Mouse (Mus musculus) liver, adult 2 months (tissue): ENCODE measurements around the gene Nrgn. TPM values are rescaled to one million over a fixed set of nuclear protein-coding genes. Genes with fewer than 3 reads are reported as not detected.

ENCODE experiments used
- DNase-seq: peaks from one replicate; pipeline ENCODE4 v3.0.0-alpha.2; 2011; ENCODE audit warnings: low read depth, low spot score; ENCODE audit errors: extremely low read depth
- H3K27ac ChIP-seq: fragments of 200-500 bp; replicated peaks from 2 replicates; pipeline ENCODE4 v1.5.1; 2012; ENCODE audit warnings: low read depth, mild to moderate bottlenecking, control low read depth, inconsistent platforms, low read length; ENCODE audit not compliant: insufficient read depth
- H3K27me3 ChIP-seq: fragments of 200-500 bp; 2 replicates; pipeline ENCODE4 v1.6.1; 2012; ENCODE audit warnings: mild to moderate bottlenecking, moderate library complexity, low read length, inconsistent platforms; ENCODE audit not compliant: control insufficient read depth, insufficient read depth
- H3K36me3 ChIP-seq: fragments of 200-500 bp; 2 replicates; pipeline ENCODE4 v1.6.1; 2012; ENCODE audit warnings: low read length, inconsistent platforms; ENCODE audit not compliant: control insufficient read depth, insufficient read depth
- H3K4me1 ChIP-seq: fragments of 200-500 bp; 2 replicates; pipeline ENCODE4 v1.6.1; 2011; ENCODE audit warnings: low read length; ENCODE audit not compliant: control insufficient read depth, insufficient read depth
- H3K4me3 ChIP-seq: fragments of 200-500 bp; 2 replicates; pipeline ENCODE4 v1.5.1; 2011; ENCODE audit warnings: low read depth, mild to moderate bottlenecking, control low read depth, low read length, moderate library complexity; ENCODE audit not compliant: insufficient read depth
- H3K79me2 ChIP-seq: fragments of 200-500 bp; 2 replicates; pipeline ENCODE4 v1.6.1; 2012; ENCODE audit warnings: inconsistent platforms, mild to moderate bottlenecking, low read length, moderate library complexity; ENCODE audit not compliant: control insufficient read depth, insufficient read depth
- H3K9ac ChIP-seq: fragments of 200-500 bp; 2 replicates; pipeline ENCODE4 v1.6.1; 2012; ENCODE audit warnings: low read depth, mild to moderate bottlenecking, control low read depth, inconsistent platforms, low read length
- CTCF ChIP-seq: fragments of 200-500 bp; IDR thresholded peaks from 2 replicates; pipeline ENCODE4 v1.5.1; 2011; ENCODE audit warnings: low read depth, low read length, control low read depth
- POLR2A ChIP-seq: fragments of 200-500 bp; IDR thresholded peaks from 2 replicates; pipeline ENCODE4 v1.6.1; 2011; ENCODE audit warnings: low read length, control low read depth; ENCODE audit not compliant: insufficient read depth; ENCODE audit errors: extremely low read depth
- WGBS: fragments of 180-500 bp; shearing (Covaris S2); methylation state at CpG from one replicate; pipeline ENCODE4 v1.1.7; 2018; 5-methylcytosine and 5-hydroxymethylcytosine counted together
- polyA plus RNA-seq: library from polyadenylated mRNA; depleted of rRNA; stranded (reverse); fragments of >200 nt; gene quantifications from 2 replicates; pipeline ENCODE4 v1.2.3, GENCODE M21; 2012
- total RNA-seq: library from RNA; depleted of rRNA; stranded (reverse); fragments of >200 nt; gene quantifications from 2 replicates; pipeline ENCODE4 v1.2.3, GENCODE M21; 2014

The Nrgn gene
- total and polyA plus RNA-seq, 2 experiments, result 0.09 to 0.86 TPM

- Histone ChIP-seq H3K9ac (no peak overlapping the region), H3K79me2 (no peaks in the 10 kb centered on the region), H3K4me3 (no peak overlapping the region), H3K4me1 (0 out of 2 replicates have a peak, but pooled peaks cover 2% of the 10 kb centered on the region), H3K27me3 (no peaks in the 10 kb centered on the region), H3K27ac (no peak overlapping the region), H3K36me3 (no peaks in the 10 kb centered on the region)
- DNase-seq, result no peak
- TF ChIP-seq CTCF, result no peak
- 50% methylated on average over 1 of the region's 1 CpGs for WGBS
These were observed 11.1 kb upstream of the Nrgn start for GRCm38 (mm10) chr9:37563805-37564204.

GRCm38 (mm10) chr9:37560617-37561016 is 7.9 kb upstream of the Nrgn start:
- DNase-seq, result no peak
- H3K9ac ChIP-seq, result no peak overlapping the region
- H3K36me3 ChIP-seq, result no peaks in the 10 kb centered on the region
- no peak overlapping the region for H3K27ac ChIP-seq
- H3K4me1 ChIP-seq, result no peaks in the 10 kb centered on the region
- TF ChIP-seq CTCF (no peak), POLR2A (no peak)
- no peak overlapping the region for H3K4me3 ChIP-seq
- no peaks in the 10 kb centered on the region for H3K27me3 ChIP-seq
- no peaks in the 10 kb centered on the region for H3K79me2 ChIP-seq
- WGBS, result 89% methylated on average over 2 of the region's 2 CpGs

GRCm38 (mm10) chr9:37556366-37556765 is 3.7 kb upstream of the Nrgn start:
- TF ChIP-seq POLR2A (no peak), CTCF (no peak)
- DNase-seq, result no peak
- H3K36me3 ChIP-seq, result no peaks in the 10 kb centered on the region

GRCm38 (mm10) chr9:37554838-37555748 is 2.4 kb upstream of the Nrgn start, which contains the start of gene Siae:
Gene Siae (plus strand): TSS chr9:37555698.
- no peak for TF ChIP-seq POLR2A
- no peak for TF ChIP-seq CTCF
- Histone ChIP-seq H3K27ac (no peak within 1 kb of the TSS), H3K4me3 (no peak within 1 kb of the TSS), H3K79me2 (no peaks in the 10 kb centered on the region), H3K9ac (no peak within 1 kb of the TSS), H3K36me3 (no peaks in the 10 kb centered on the region), H3K4me1 (peaks cover 3% of the 10 kb centered on the region; the same call in 1 of the 2 replicates), H3K27me3 (peaks cover 7% of the 10 kb centered on the region; the same call in 1 of the 2 replicates)
- 60% methylated on average over 7 of the region's 7 CpGs for WGBS
- no peak for DNase-seq

More at GRCm38 (mm10) chr9:37556366-37556765, 3.7 kb upstream of the Nrgn start:
- WGBS, result 82% methylated on average over 3 of the region's 3 CpGs
- no peak overlapping the region for H3K27ac ChIP-seq
- H3K27me3 ChIP-seq, result peaks cover 7% of the 10 kb centered on the region; the same call in 1 of the 2 replicates
- no peak overlapping the region for H3K4me3 ChIP-seq
- no peaks in the 10 kb centered on the region for H3K79me2 ChIP-seq
- H3K9ac ChIP-seq, result no peak overlapping the region
- peaks cover 3% of the 10 kb centered on the region; the same call in 1 of the 2 replicates for H3K4me1 ChIP-seq

GRCm38 (mm10) chr9:37554279-37554678 is 1.6 kb upstream of the Nrgn start:
- Histone ChIP-seq H3K4me3 (no peak overlapping the region), H3K36me3 (no peaks in the 10 kb centered on the region), H3K79me2 (no peaks in the 10 kb centered on the region), H3K27ac (no peak overlapping the region), H3K9ac (no peak overlapping the region), H3K4me1 (peaks cover 3% of the 10 kb centered on the region; the same call in 1 of the 2 replicates), H3K27me3 (peaks cover 7% of the 10 kb centered on the region; the same call in 1 of the 2 replicates)
- DNase-seq, result no peak
- WGBS, result 73% methylated on average over 1 of the region's 1 CpGs
- TF ChIP-seq CTCF (no peak), POLR2A (no peak)
